Mouse (Mus musculus) adrenal gland, adult (tissue): Measurements from ENCODE around the gene Dock9.
"Not testable (repeated sequence)": the region's sequence is repeated elsewhere in the genome, so short reads cannot be mapped to it uniquely, and the experiment has no call there.

Experiments used
- DNase-seq, 2 experiments: peaks; one replicate each; pipeline ENCODE4 v3.0.0; 2022 to 2023; ENCODE audit warnings: low spot score in 1 of 2; ENCODE audit not compliant: inconsistent age in 2 of 2

The Dock9 gene

DNA sequence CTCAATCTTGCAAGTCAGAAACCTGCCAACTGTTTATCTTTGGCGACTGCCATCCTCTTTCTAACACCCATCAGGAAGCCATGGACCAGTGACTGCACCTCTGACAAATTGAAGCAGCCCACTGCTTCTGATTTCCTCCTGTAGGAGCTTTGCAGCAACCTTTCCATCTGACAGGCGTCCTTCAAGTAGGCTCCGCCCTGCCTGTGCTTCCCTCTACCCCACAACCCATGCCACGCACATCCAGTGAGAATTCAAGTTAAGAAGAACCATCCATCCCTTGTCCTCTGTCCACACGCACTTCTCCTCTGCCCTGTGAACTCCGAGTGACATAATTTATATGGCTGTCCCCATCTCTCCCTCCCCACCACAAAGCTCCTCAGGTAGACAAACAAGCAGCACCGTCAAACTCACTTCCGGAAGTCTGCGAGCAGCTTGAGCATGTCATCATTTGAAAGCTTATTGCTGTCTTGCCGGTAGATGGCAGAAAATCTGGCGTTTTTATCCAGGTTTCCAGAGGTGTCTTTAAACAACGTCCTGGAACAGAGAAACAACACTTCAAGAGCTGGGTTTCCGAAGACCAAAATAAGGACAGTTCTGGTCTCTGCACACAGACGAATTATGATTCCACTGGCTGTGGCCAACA lies 163.4 kb downstream of the Dock9 start:
- peak; percentile 13 to 60 for DNase-seq

DNA sequence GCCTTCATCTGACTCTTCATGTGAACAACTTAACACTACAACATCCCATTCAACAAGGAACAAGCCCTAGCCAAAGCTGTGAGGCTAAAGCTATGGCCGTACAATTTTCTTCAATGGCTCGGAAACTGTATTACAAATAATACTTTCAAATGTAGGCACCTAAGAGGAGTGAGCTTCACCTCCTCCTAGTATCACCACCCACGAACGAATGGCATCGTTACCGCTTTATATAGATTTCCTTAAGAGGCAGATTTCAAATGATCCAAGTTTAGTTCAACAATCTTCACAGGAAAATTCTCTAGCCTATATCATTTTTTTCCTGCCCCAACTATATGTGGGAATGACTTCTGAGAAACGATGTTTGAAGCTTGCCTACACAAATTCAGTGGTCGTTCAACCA lies 165.7 kb downstream of the Dock9 start:
- DNase-seq, result no peak

DNA sequence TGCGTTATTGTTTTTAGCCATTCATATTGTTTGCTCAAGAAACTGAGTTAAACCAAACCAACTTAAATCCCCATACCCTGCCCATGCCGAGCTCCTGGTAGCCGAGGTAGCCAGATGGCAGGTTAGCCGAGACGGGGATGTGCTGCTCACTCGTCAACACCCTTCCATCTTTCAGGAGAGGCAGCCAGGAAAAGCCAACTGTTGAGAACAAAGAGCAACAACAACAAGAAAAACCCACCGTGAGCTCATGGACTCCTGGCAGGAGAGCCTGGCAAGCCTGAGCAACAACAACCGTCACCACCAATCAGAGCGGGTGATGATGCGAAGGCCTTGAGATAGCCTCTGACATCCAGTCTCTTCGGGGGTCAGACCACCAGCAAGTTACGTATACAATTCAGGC lies 170.9 kb downstream of the Dock9 start:
- DNase-seq, result no peak

DNA sequence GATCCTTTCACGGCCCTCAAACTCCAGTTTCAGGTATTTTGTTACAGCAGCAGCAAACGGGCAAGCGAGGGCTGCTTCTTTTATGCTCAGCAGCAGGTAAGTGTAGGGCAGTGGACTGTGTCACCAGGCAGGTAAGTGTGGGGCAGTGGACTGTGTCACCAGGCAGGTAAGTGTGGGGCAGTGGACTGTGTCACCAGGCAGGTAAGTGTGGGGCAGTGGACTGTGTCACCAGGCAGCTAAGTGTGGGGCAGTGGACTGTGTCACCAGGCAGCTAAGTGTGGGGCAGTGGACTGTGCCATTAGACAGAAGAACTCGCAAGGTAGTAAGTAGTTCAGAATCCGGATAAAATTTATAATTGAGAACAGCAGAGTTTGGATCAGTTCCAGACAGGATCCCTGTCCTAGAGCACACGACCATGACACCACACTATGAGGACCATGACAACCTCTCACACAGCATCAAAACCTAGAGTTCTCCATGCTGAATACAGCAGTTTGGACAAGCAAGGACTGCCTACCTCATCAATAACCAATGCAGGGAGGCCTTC lies 173.6 kb downstream of the Dock9 start:
- DNase-seq, result not testable (repeated sequence)

DNA sequence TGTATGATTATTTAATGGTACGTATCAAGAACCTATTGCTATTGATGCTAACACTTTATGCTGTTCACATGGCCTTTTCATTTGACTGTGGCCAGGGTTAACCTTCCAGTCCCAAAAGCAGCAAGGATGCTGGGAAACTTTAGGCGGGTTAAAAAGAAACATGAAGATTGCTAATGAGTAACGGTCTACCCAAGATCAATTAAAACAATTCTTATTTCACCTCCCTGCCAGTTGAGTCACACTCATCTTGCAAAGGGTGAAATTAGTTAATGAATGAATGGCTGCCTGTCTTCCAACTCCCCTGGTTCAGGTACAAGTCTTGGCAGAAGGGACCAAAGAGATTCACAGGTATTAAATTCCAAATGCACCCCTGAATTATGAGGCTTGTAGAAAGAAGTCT lies 175.8 kb downstream of the Dock9 start:
- no peak for DNase-seq

DNA sequence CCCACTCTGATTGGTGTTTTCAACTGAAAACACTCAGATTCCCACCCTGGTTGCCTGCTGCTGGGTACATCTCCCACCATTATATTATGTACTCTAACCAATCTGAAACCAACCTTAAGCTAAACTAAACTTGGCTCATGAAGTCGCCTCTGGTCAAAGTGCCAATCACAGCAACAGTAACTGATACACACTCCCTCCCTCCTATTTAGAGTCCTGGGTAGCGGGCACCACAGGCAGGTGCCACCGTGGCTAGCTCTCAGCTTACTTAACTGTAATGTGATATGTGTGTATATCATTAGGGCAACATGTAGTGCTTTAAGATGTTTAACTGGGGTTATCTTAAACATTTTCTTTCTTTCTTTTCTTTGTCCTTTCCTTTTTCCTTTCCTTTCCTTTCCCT lies 177.1 kb downstream of the Dock9 start:
- DNase-seq, result no peak

DNA sequence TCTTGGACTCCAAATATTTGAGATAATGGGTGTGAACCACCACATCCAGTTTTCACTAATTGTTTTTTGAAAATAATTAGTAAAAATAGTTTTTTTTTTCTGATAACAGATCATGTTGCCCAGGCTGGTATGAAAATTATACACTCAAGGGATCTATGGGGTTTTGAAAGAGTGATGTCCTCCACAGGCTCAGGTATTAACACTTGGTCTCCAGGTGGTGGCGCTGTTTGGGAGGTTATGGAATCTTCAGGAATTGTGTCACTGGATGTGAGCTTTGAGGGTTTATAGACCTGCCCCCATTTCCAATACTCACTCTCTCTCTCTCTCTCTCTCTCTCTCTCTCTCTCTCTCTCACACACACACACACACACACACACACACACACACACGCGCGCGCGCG lies 177.5 kb downstream of the Dock9 start:
- no peak for DNase-seq

DNA sequence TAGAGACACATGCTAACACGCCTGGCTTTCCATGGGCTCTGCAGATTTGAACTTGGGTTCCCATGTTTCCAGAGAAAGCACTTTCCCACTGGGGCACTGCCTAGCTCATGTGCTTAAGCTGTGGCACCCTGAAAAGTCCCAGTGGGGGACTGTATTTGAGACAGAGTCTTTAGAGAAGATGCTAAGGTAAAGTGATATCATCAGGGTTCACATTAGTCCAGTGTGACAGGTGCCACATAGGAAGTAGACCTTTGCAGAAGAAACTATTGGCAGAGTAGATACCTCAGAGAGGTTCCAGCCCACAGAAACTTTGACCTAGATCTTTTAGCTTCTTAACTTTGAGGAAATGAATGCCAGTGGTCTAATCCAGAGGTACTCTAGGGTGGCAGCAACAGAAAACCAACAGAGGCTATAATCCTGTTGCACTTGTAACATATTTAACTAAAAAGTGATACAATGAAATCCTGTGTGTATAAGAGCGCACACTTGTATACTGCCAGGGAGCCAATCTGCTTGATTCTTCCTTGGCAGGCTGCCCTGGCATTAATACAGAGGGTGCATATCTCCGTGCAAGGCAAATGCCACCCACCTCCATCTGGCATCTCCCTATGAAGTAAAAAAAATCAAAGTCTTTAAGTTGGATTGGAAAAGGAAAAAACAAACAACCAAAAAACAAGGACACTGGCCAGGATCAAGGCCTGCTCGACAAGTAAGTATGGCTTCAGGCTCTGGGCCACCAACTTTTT lies 179.8 kb downstream of the Dock9 start:
- peak in 1 of 2 experiments; percentile 56 for DNase-seq

DNA sequence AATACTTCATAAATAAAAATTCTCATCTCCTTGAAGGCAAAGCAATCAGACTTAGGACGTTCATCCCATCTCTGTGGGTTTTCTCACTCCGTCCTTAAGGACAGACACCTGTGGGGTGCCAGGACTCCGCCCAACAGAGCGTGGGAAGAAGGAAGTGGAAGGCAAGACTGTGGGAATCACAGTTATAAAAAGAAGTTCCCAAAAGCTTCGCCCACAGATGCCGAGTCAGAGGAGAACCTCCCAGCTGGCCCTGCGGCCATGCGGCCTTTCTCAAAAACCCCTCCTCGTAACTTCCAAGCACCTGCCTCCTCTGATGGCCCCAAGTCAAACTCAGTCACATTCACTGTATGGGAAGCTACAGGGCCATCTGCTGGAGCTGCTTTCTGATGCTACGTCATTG lies 182.2 kb downstream of the Dock9 start:
- DNase-seq, result no peak

DNA sequence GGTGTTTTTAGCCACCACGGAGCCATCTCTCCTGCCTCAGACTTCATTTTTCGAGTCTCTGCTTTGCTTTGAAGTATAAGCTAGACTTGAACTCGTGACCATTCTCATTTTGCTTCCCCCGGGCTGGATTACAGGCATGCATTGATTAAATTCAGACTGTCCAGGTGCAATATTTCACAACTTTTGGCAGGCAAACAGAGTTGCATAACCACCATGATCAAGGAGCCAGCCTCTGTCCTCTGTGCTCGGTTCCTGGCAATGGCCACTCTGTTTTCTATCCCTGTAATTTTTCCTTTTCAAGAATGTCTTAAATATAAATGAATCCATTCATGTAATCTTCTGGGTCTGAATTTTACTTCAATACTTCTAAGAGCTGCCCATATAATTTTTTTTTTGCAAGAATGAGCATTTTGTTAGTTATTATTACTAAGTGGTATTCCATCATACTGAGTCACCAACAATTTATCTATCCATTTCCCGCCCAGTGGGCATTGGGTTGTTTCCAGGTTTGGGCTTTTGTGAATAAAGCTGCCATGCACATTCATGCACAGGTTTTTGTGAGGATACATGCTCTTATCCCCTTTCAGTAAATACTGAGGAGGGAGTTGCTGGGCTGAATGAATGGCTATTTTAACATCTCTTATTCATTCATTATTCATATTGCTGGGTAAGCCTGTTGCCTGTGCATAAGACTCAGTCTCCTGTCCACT lies 183.0 kb downstream of the Dock9 start:
- peak in 1 of 2 experiments; percentile 45 for DNase-seq

DNA sequence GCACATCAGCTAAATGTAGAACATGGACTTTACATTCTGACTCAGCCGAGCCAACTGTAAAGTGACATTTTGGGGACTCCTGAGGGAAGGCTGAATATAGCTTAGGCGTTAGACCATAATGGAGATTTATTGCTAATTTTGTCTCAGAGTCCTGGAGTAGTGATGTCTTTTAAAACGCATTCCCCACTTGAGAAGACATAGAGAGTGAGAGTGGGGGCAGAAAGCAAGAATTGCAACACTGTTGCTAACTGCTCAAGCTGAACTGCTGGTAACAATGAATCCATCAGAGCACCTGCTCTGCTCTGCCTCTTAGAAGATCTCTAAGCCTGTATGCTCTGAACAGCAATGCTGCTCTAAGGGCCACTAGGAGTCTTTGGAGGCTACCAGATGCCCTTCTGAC lies 184.1 kb downstream of the Dock9 start:
- DNase-seq, result no peak

DNA sequence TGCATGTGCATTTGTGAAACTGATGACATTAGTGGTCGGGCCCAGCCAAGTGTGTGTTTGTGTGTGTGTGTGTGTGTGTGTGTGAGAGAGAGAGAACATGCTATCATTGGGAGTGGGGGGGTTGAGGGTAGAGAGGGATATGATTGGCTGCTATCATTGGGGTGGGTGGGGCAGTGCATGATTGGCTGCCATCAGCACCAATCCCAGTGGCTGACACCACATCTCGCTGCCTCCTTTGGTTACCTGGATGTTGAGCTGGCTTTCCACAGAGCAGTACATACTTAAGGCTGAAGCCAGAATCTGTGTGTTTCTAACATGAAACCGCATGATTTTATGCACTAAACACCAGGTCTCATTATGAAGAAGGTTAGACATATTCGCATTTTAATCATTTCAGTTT lies 184.7 kb downstream of the Dock9 start:
- no peak for DNase-seq

DNA sequence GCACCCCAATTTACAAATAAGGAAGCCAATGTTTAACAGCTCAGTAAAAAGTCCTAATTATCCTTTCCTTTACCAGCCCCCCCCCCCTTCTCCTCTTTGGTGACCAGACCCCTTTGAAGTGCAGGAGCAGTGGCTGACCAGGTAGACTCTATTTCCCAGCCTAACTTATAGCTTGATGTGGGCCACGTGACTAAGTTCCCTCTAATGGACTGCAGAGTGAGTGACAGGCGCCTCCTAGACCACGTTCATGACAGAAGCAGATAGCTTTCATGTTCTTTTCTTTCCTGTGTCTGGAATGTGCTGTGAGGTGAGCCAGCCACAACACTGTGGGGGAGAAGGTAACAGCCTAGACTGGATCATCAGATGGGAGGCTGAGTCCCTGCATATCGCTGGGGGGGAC lies 186.1 kb downstream of the Dock9 start:
- no peak for DNase-seq

DNA sequence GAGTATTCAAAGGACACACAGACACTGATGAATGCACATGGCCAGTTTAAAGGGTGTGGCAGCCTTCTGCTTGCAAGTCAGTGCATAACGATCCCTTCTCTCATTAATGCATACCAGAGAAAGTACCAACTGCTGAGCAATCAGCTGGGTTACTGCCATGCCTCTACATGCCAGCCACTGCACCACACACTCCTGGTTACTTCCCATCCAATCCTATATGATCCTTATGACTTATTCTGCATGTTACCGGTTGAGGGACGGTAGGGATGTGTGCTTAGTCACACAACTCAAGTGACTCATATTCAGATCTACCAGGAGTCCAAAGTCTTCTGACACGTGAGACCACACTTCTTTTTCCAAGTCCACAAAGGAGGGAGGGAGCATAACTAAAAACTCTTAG lies 186.5 kb downstream of the Dock9 start:
- no peak for DNase-seq

DNA sequence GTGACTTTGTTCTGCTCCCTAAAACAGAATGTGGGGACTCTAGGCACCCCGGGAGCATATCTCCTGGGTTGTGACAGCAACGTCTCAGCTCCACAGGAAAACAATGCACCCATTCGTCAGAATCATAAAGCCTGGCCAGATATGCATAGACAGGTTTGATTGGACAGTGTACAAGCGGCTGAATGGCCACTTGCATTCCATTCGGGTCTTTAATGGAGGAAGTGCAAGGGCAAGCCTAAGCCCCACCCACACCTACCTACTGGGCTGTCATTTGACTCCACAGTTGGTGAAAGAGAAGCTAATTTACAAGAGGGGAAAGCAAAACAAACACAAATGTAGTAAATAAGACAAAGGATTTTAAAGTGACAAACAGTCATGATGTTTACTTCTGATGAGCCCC lies 189.1 kb downstream of the Dock9 start:
- no peak for DNase-seq

DNA sequence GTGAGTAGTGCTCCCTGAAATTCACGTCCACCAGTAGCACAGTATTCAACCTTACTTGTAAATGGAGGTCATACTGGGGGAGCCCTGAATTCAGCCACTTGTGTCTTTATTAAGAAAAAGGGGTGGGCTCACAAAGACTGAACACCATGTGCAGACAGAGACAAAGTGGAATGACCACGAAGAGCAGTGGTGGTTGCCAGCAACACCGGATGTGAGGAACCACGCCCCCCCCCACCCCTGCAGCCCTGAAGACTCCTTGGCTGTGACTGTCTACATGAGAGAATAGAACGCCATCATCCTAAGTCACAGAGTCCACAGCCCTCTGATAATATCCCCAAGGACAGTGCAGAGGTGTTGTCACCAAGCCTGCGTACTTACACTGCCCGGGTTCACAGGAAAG lies 191.2 kb downstream of the Dock9 start:
- DNase-seq, result no peak

DNA sequence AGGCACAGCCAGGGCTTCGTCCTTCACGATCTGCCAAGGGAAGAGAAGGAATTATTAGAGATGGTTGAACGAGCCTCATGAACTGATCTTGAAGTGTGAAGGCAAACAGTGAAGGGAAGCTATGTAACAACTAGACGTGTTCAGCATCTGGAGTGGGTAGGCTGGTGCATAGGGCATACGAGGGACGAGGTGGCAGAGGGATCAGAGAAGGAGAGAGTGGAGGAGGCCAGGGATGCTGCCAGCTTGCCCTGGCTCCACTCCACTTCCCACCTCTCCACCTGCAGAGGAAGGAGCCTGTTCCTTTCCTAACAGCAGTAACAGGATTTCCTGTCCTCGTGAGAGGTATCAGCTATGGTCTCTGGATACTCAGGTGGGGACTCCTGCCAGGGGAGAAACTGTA lies 192.4 kb downstream of the Dock9 start:
- no peak for DNase-seq

DNA sequence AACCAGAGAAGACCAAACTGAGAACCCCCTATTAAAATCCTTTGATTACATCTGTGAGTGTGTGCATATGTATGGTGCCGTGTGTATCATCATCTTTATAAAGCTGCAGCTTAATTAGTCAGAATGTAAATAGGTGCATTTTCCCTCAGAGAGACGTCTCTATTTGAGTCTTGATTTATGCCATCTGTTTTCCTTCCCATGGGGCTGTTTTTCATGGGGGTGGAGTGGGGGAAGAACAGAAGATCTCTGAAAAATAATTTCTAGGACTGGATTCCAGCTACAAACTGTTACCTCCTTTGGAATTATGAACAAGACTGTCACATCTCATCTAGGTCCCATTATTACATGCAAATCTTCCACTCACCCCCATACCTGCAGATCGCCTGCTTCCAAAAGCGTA lies 193.1 kb downstream of the Dock9 start:
- no peak for DNase-seq

DNA sequence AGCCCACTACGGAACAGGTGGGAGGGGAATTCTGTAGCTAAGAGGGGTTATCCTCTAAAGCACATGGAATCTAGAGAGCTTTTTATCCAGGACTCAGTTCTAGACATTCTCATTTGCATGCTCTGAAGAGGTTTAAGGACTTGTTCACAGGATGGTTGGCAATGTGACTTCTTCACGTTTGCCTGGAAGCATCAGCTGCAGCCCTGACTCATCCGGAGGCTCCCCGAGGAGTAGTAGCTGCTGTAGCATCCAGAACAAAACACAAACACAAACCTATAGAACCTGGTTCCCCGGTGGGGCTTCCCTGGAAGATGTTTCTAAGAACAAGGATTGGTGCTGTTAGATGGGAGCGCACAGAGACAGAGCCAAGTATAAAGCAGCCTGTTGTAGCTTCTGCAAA lies 195.0 kb downstream of the Dock9 start:
- no peak for DNase-seq

DNA sequence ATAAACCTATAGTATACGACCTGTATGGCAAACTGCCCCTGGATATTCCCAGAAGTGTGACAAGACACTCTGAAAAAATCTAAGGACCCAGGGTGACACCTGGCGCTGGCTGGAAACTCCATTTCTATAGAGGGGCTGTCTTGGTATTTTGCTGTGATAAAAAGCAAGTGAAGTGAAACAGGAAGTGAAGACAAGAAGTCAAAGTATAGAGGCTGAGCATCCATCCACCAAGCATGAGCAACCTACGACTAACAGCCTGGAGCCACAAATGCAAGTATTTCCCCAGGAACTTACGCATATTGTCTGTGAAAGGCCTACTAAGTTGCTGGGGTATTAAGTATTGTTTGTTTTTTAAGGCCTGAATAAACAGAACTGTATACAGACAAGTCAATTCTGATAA lies 197.1 kb downstream of the Dock9 start:
- DNase-seq, result no peak

DNA sequence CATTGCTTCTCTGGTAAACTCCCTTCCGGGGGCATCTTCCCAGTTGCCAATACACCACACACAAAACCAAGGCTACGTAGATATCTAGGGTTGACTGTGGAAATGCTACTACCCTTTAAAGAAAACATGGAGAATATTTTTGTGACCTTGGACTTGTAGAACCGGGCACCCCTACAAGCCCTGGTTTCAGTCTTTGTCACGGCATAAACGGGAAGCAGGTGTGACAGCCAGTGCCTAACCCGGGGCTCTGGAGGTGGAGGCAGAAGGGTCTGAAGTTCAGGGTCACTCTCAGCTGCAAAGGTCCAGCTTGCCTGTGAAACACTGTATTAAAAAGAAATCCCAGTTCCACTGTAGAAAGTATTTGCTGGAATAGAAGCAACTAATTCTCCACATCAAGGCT lies 200.6 kb downstream of the Dock9 start:
- DNase-seq, result no peak

DNA sequence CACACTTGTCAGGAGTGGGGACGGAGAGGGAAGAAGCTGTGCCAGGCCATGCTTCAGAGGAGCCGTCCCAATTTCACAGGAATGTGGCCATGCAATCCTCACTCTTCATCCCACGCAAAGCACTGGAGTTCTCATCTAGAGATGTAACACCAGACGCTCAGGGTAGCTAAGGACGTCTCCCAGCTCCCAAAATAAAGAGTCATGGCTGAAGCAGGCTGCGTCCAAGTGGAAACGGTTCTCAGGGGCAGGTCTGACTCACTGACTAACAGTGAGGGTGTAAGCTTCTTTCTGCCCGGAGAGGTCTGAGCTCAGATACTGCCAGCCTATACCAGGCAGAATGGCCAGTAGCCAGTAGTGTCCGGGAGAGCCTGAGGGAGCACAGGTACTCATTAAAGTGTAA lies 201.0 kb downstream of the Dock9 start:
- DNase-seq, result peak in 1 of 2 experiments; percentile 44
